Mouse (Mus musculus) right cerebral cortex, postnatal 36 days (tissue): ENCODE results near the gene Plcl1.

Source experiments
- DNase-seq, 2 experiments: peaks; one replicate each; pipeline ENCODE4 v3.0.0; 2022; ENCODE audit warnings: low spot score in 2 of 2, mixed read lengths in 1 of 2

The Plcl1 gene

GRCm38 (mm10) chr1:55523966-55524365 lies 118.2 kb downstream of the Plcl1 start:
- no peak for DNase-seq

- no peak for DNase-seq
Observed at GRCm38 (mm10) chr1:55525100-55525499, 119.4 kb downstream of the Plcl1 start.

GRCm38 (mm10) chr1:55525748-55526147 lies 120.0 kb downstream of the Plcl1 start:
- DNase-seq: no peak

GRCm38 (mm10) chr1:55528547-55529304 lies 123.0 kb downstream of the Plcl1 start:
- no peak for DNase-seq

GRCm38 (mm10) chr1:55533823-55534222 lies 128.1 kb downstream of the Plcl1 start:
- no peak for DNase-seq

- DNase-seq: no peak
Observed at GRCm38 (mm10) chr1:55554405-55554804, 148.7 kb downstream of the Plcl1 start.

- no peak for DNase-seq
Observed at GRCm38 (mm10) chr1:55557960-55558359, 152.2 kb downstream of the Plcl1 start.

GRCm38 (mm10) chr1:55558409-55558808 lies 152.7 kb downstream of the Plcl1 start:
- no peak for DNase-seq

- DNase-seq: no peak
Observed at GRCm38 (mm10) chr1:55559998-55560397, 154.3 kb downstream of the Plcl1 start.

GRCm38 (mm10) chr1:55565933-55566332 lies 160.2 kb downstream of the Plcl1 start:
- DNase-seq: no peak

GRCm38 (mm10) chr1:55567801-55568360 lies 162.2 kb downstream of the Plcl1 start:
- no peak for DNase-seq

- DNase-seq: no peak
Observed at GRCm38 (mm10) chr1:55570225-55570624, 164.5 kb downstream of the Plcl1 start.

GRCm38 (mm10) chr1:55571399-55571798 lies 165.7 kb downstream of the Plcl1 start:
- DNase-seq: no peak

GRCm38 (mm10) chr1:55572202-55572601 lies 166.5 kb downstream of the Plcl1 start:
- DNase-seq: no peak

GRCm38 (mm10) chr1:55572664-55573063 lies 166.9 kb downstream of the Plcl1 start:
- no peak for DNase-seq

- DNase-seq: peak; percentile 30 to 46
Observed at GRCm38 (mm10) chr1:55575916-55576315, 170.2 kb downstream of the Plcl1 start.

- DNase-seq: no peak
Observed at GRCm38 (mm10) chr1:55581752-55582151, 176.0 kb downstream of the Plcl1 start.

GRCm38 (mm10) chr1:55585441-55585840 lies 179.7 kb downstream of the Plcl1 start:
- no peak for DNase-seq

- DNase-seq: no peak
Observed at GRCm38 (mm10) chr1:55588090-55588489, 182.4 kb downstream of the Plcl1 start.

GRCm38 (mm10) chr1:55590047-55590446 lies 184.3 kb downstream of the Plcl1 start:
- no peak for DNase-seq

GRCm38 (mm10) chr1:55600496-55600895 lies 194.8 kb downstream of the Plcl1 start:
- no peak for DNase-seq

GRCm38 (mm10) chr1:55604593-55604992 lies 198.9 kb downstream of the Plcl1 start:
- no peak for DNase-seq

- DNase-seq: no peak
Observed at GRCm38 (mm10) chr1:55605450-55605849, 199.7 kb downstream of the Plcl1 start.
